Mouse (Mus musculus): ENCODE results near the gene Hpf1. TPM values are rescaled to one million over a fixed set of nuclear protein-coding genes. Genes with fewer than 3 reads are reported as not detected.
A peak's percentile ranks its signal among the peaks of the same experiment; 100 is the strongest.

Gene Hpf1
- polyA plus RNA-seq, 1 experiment from 2014 or later = 42.4 TPM

DNA sequence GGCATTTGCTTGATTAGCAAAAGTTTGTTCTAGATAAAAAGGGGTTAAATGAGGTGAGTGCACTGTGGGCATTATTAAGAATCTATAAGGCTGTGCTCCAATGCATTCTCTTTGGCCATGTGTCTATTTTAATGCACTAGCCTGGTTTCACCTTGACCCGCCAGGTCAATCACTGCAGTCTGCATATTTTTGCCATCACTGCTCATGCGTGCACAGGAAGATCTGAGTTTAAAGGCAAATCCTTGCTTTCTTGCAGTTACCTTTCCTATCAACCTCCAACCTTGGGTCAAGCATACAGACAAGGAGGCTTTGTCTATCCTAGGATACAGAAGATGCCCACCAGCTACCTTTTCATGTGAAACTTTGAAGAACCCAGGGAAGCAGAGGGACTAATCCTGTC lies 20.5 kb upstream of the Hpf1 start:
- WGBS = 92% methylated on average over 2 of the region's 2 CpGs
- no peak for TF ChIP-seq CTCF (IDR thresholded peaks at IDR 0.05; ENCODE audit: low read depth)
- Histone ChIP-seq H3K4me3 (ENCODE audit: low read depth, low read length) (no peak overlapping the region), H3K4me2 (replicated peaks; ENCODE audit: low read depth) (no peak overlapping the region), H3K9ac (ENCODE audit: low read depth, low read length) (no peak overlapping the region), H3K9me3 (ENCODE audit: control insufficient read depth) (no peaks in the 10 kb centered on the region), H3K4me1 (replicated peaks; ENCODE audit: control insufficient read depth, insufficient read depth, low read length) (no peaks in the 10 kb centered on the region), H3K27ac (ENCODE audit: low read depth, low read length) (no peak overlapping the region), H3K36me3 (ENCODE audit: control insufficient read depth, insufficient read depth) (no peaks in the 10 kb centered on the region), H3K27me3 (replicated peaks; ENCODE audit: control insufficient read depth, insufficient read depth, low read length) (no peaks in the 10 kb centered on the region)
- no peak for ATAC-seq

DNA sequence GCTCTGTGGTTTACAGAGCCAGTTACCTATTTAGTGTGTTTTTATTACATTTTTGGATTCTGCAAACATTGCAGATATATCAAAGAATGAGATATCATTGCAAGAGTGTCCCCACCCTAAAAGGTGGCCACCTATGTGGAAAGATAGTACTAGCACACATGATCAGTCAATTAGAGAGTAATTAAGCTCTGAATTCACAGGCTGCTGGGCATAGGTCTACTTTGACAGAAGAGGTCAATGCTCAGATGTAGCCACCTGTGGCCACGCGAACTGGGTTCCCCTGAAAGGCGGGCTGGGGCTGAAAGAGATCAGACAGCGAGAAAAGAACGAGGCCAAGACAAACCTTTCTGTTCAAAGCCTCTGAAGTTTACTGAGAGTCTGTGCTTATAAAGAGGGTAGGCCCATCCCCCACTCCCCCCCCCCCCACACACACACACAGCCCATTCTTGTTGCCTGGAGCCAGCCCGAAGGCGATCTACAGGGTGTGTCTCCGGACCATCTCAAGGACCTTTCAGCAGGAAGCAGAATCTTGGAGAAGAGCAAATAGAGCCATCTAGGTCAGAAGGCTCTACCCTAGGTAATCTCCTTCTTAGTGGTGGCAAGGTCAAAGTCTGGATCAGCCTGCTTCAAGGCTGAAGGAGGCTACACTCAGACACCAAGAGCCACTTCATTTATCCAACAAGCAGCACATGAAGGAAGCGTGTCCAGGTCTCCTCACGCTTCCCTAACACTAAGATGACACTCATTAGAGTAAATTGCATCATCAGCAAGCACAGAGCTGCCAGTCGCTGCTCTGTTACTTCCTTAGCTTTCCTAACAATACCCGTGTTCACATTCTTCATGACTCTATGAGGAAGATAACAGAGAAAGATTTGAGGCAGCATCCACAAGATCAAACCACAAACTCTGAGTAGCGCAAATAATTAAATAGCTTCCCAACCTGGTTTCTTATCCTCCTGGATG lies 19.7 kb upstream of the Hpf1 start:
- TF ChIP-seq CTCF (IDR thresholded peaks at IDR 0.05; ENCODE audit: low read depth) = no peak
- Histone ChIP-seq H3K4me2 (replicated peaks; ENCODE audit: low read depth) (no peak overlapping the region), H3K27me3 (replicated peaks; ENCODE audit: control insufficient read depth, insufficient read depth, low read length) (no peaks in the 10 kb centered on the region), H3K4me3 (ENCODE audit: low read depth, low read length) (no peak overlapping the region), H3K9me3 (ENCODE audit: control insufficient read depth) (no peaks in the 10 kb centered on the region), H3K36me3 (ENCODE audit: control insufficient read depth, insufficient read depth) (no peaks in the 10 kb centered on the region), H3K27ac (ENCODE audit: low read depth, low read length) (no peak overlapping the region), H3K4me1 (replicated peaks; ENCODE audit: control insufficient read depth, insufficient read depth, low read length) (no peaks in the 10 kb centered on the region), H3K9ac (ENCODE audit: low read depth, low read length) (no peak overlapping the region)
- WGBS = 61% methylated on average over 13 of the region's 13 CpGs
- peak; percentile 33; the same call in 1 of the 2 replicates for ATAC-seq

DNA sequence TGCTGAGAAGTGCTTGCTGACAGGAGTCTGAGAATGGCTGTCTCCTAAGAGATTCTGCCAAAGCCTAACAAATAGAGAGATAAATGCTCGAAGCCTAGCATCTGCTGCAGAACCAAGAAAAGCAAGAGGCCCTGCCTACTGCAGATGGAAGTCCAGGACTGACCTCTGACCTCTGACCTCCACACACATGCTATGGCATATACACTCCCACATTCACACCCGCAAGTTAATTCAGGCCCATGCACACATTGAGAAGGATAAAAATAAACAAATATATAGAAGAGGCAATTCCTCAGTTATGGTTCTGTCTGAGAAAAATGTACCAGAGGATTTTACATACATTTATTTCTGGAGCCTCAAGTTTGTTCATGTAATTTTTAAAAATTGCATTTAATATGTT lies 11.6 kb upstream of the Hpf1 start:
- Histone ChIP-seq H3K27ac (ENCODE audit: low read depth, low read length) (no peak overlapping the region), H3K9ac (ENCODE audit: low read depth, low read length) (no peak overlapping the region), H3K4me2 (replicated peaks; ENCODE audit: low read depth) (no peak overlapping the region), H3K9me3 (ENCODE audit: control insufficient read depth) (no peaks in the 10 kb centered on the region), H3K36me3 (ENCODE audit: control insufficient read depth, insufficient read depth) (no peaks in the 10 kb centered on the region), H3K4me3 (ENCODE audit: low read depth, low read length) (no peak overlapping the region), H3K27me3 (replicated peaks; ENCODE audit: control insufficient read depth, insufficient read depth, low read length) (no peaks in the 10 kb centered on the region), H3K4me1 (replicated peaks; ENCODE audit: control insufficient read depth, insufficient read depth, low read length) (no peaks in the 10 kb centered on the region)
- no peak for ATAC-seq
- TF ChIP-seq CTCF (IDR thresholded peaks at IDR 0.05; ENCODE audit: low read depth) = no peak
- WGBS = 61% methylated on average over 2 of the region's 2 CpGs

DNA sequence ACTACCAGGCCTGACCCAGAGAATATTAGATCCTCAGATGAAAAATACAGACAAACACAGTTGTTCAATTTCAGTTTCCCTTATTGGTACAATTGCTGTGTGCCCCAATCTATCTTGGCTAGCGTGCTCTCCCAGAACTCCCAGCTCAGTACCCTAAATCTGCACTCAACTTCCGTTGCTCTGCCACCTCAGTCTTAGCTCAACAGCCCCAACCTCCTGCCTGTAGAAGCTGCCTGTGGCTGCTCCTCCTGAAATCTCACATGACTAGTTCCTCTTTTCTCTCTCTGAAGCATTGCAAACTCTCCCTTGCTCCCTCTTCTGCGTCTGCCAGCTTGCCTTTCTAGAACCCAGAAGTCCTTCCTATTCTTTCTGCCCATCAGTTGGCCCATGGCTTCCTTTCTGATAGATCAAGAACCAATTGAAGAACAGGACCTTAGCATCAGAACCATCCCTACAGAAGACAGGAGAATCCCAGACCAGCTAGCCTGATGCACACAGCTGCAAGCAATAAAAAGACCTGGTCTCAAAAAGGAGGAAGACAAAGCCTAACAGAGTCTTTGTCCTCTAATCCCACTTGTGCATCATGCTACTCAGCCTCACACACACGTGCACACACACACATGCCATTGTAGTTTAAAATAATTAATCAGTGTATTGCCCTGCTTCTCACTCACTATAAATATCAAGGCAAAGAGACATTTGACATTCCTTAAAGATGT lies 6.6 kb upstream of the Hpf1 start:
- Histone ChIP-seq H3K36me3 (ENCODE audit: control insufficient read depth, insufficient read depth) (no peaks in the 10 kb centered on the region), H3K4me2 (replicated peaks; ENCODE audit: low read depth) (no peak overlapping the region), H3K4me3 (ENCODE audit: low read depth, low read length) (no peak overlapping the region), H3K9ac (ENCODE audit: low read depth, low read length) (no peak overlapping the region), H3K27ac (ENCODE audit: low read depth, low read length) (no peak overlapping the region), H3K27me3 (replicated peaks; ENCODE audit: control insufficient read depth, insufficient read depth, low read length) (no peaks in the 10 kb centered on the region), H3K9me3 (ENCODE audit: control insufficient read depth) (no peaks in the 10 kb centered on the region), H3K4me1 (replicated peaks; ENCODE audit: control insufficient read depth, insufficient read depth, low read length) (no peaks in the 10 kb centered on the region)
- WGBS = 77% methylated on average over 4 of the region's 4 CpGs
- TF ChIP-seq CTCF (IDR thresholded peaks at IDR 0.05; ENCODE audit: low read depth) = no peak
- no peak for ATAC-seq

DNA sequence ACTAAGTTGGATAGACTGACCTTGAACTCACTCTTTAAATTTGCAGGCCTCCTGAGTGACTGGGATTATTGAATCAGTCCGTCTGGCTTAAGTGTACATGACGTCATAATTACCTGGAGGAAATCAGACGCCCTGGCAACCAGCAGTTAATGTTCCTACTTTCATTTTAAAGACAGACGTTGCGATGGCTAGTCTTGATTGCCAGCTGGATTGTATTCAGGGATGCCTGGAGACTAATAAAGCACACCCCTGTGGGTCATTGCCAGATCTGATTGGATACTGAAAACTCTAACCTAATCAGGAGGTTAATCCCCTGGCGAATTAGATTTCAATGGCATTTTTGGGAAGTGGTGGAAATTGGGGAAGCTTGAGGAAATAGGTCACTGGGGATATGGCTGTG lies 3.5 kb upstream of the Hpf1 start:
- Histone ChIP-seq H3K27me3 (replicated peaks; ENCODE audit: control insufficient read depth, insufficient read depth, low read length) (no peaks in the 10 kb centered on the region), H3K27ac (ENCODE audit: low read depth, low read length) (no peak overlapping the region), H3K9me3 (ENCODE audit: control insufficient read depth) (no peaks in the 10 kb centered on the region), H3K4me3 (ENCODE audit: low read depth, low read length) (no peak overlapping the region), H3K4me2 (replicated peaks; ENCODE audit: low read depth) (no peak overlapping the region), H3K9ac (ENCODE audit: low read depth, low read length) (no peak overlapping the region), H3K4me1 (replicated peaks; ENCODE audit: control insufficient read depth, insufficient read depth, low read length) (no peaks in the 10 kb centered on the region), H3K36me3 (ENCODE audit: control insufficient read depth, insufficient read depth) (no peaks in the 10 kb centered on the region)
- TF ChIP-seq CTCF (IDR thresholded peaks at IDR 0.05; ENCODE audit: low read depth) = no peak
- 41% methylated on average over 6 of the region's 6 CpGs for WGBS
- no peak for ATAC-seq

DNA sequence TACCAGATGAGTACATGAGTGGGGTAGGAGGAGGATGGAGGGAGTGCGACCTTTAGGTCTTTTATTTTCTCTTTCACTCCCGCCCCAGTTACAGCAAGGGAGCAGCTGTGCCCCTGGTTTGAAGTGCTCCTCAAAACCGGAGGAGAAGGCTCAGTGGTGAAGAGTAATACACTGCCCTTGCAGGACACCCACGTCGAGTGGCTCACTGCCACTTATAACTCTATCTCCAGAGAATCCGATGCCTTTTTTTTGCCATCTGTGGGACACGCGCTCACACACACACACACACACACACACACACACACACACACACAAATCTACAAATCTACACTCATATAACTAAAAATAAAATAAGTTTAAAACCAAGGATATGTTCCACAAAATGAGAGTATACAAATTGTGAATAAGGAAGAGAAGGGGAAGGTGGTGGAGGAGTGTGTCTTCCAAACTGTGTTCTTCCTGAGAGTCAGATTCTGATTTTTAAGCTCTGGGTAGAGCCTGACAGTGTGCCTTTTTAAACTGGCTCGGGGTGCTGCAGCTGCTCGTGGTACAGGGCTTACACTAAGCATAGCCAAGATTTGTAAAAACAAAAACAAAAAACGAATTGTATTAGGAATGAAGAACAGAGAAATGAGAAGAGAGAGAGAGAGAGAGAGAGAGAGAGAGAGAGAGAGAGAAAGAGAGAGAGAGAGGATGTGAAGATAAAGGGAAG lies 931 bp upstream of the Hpf1 start:
- Histone ChIP-seq H3K4me1 (replicated peaks; ENCODE audit: control insufficient read depth, insufficient read depth, low read length) (no peaks in the 10 kb centered on the region), H3K9ac (ENCODE audit: low read depth, low read length) (no peak overlapping the region), H3K36me3 (ENCODE audit: control insufficient read depth, insufficient read depth) (peaks cover 6% of the 10 kb centered on the region; the same call in 1 of the 2 replicates), H3K9me3 (ENCODE audit: control insufficient read depth) (no peaks in the 10 kb centered on the region), H3K27me3 (replicated peaks; ENCODE audit: control insufficient read depth, insufficient read depth, low read length) (no peaks in the 10 kb centered on the region), H3K4me2 (replicated peaks; ENCODE audit: low read depth) (peak overlapping the region; percentile 84), H3K4me3 (ENCODE audit: low read depth, low read length) (no peak overlapping the region), H3K27ac (ENCODE audit: low read depth, low read length) (no peak overlapping the region)
- WGBS = 90% methylated on average over 11 of the region's 11 CpGs
- no peak for TF ChIP-seq CTCF (IDR thresholded peaks at IDR 0.05; ENCODE audit: low read depth)
- ATAC-seq = no peak

Data from intestine, postnatal 0 days (tissue).